Mouse (Mus musculus): ENCODE data around the gene Frmd4a.

The Frmd4a gene

GRCm38 (mm10) chr2:4566260-4566955, 548.9 kb downstream of the Frmd4a start:
- no peak for TF ChIP-seq GATA4 (IDR thresholded peaks at IDR 0.05; ENCODE audit: insufficient replicate concordance, low read length)

GRCm38 (mm10) chr2:4566956-4567680, 549.6 kb downstream of the Frmd4a start:
- TF ChIP-seq GATA4 (IDR thresholded peaks at IDR 0.05; ENCODE audit: insufficient replicate concordance, low read length): no peak

- TF ChIP-seq GATA4 (IDR thresholded peaks at IDR 0.05; ENCODE audit: insufficient replicate concordance, low read length): no peak
Observed at GRCm38 (mm10) chr2:4568967-4569366, 551.5 kb downstream of the Frmd4a start.

GRCm38 (mm10) chr2:4570186-4570861, 552.8 kb downstream of the Frmd4a start:
- TF ChIP-seq GATA4 (IDR thresholded peaks at IDR 0.05; ENCODE audit: insufficient replicate concordance, low read length): peak; percentile 94

- TF ChIP-seq GATA4 (IDR thresholded peaks at IDR 0.05; ENCODE audit: insufficient replicate concordance, low read length): no peak
Observed at GRCm38 (mm10) chr2:4572498-4573263, 555.2 kb downstream of the Frmd4a start.

GRCm38 (mm10) chr2:4573386-4573785, 555.9 kb downstream of the Frmd4a start:
- no peak for TF ChIP-seq GATA4 (IDR thresholded peaks at IDR 0.05; ENCODE audit: insufficient replicate concordance, low read length)

GRCm38 (mm10) chr2:4574251-4574650, 556.7 kb downstream of the Frmd4a start:
- no peak for TF ChIP-seq GATA4 (IDR thresholded peaks at IDR 0.05; ENCODE audit: insufficient replicate concordance, low read length)

GRCm38 (mm10) chr2:4575163-4575562, 557.6 kb downstream of the Frmd4a start:
- no peak for TF ChIP-seq GATA4 (IDR thresholded peaks at IDR 0.05; ENCODE audit: insufficient replicate concordance, low read length)

GRCm38 (mm10) chr2:4575975-4576374, 558.5 kb downstream of the Frmd4a start:
- TF ChIP-seq GATA4 (IDR thresholded peaks at IDR 0.05; ENCODE audit: insufficient replicate concordance, low read length): no peak

- no peak for TF ChIP-seq GATA4 (IDR thresholded peaks at IDR 0.05; ENCODE audit: insufficient replicate concordance, low read length)
Observed at GRCm38 (mm10) chr2:4578291-4578690, 560.8 kb downstream of the Frmd4a start.

GRCm38 (mm10) chr2:4579357-4580068, 562.0 kb downstream of the Frmd4a start:
- TF ChIP-seq GATA4 (IDR thresholded peaks at IDR 0.05; ENCODE audit: insufficient replicate concordance, low read length): no peak

- no peak for TF ChIP-seq GATA4 (IDR thresholded peaks at IDR 0.05; ENCODE audit: insufficient replicate concordance, low read length)
Observed at GRCm38 (mm10) chr2:4580666-4581065, 563.1 kb downstream of the Frmd4a start.

- TF ChIP-seq GATA4 (IDR thresholded peaks at IDR 0.05; ENCODE audit: insufficient replicate concordance, low read length): no peak
Observed at GRCm38 (mm10) chr2:4582930-4583329, 565.4 kb downstream of the Frmd4a start.

GRCm38 (mm10) chr2:4584252-4584651, 566.7 kb downstream of the Frmd4a start:
- TF ChIP-seq GATA4 (IDR thresholded peaks at IDR 0.05; ENCODE audit: insufficient replicate concordance, low read length): no peak

- peak; percentile 90 for TF ChIP-seq GATA4 (IDR thresholded peaks at IDR 0.05; ENCODE audit: insufficient replicate concordance, low read length)
Observed at GRCm38 (mm10) chr2:4586245-4586644, 568.7 kb downstream of the Frmd4a start.
